Mouse (Mus musculus) C2C12 (cell line): ENCODE measurements at regions not wholly inside any gene's neighbourhood (a gene's known extent, or its start where the extent isn't known, plus 50 kb on each side); places are given as distances from the start of the nearest gene placed in this dataset.

Experiments used
- H3K27me3 ChIP-seq: one replicate; pipeline ENCODE4 v1.6.1; 2011; ENCODE audit not compliant: control insufficient read depth, insufficient read depth, insufficient read length
- H3K36me3 ChIP-seq: one replicate; pipeline ENCODE4 v1.6.1; 2011; ENCODE audit not compliant: control insufficient read depth, insufficient read depth
- H3K4me3 ChIP-seq: one replicate; pipeline ENCODE4 v1.5.1; 2011; ENCODE audit warnings: mild to moderate bottlenecking, control low read depth; ENCODE audit not compliant: poor library complexity, insufficient read depth, severe bottlenecking
- H3K79me2 ChIP-seq: one replicate; pipeline ENCODE4 v1.6.1; 2011; ENCODE audit not compliant: control insufficient read depth, insufficient read depth
- H3K79me3 ChIP-seq: one replicate; pipeline ENCODE4 v1.6.1; 2011; ENCODE audit warnings: low read depth, control low read depth
- H3ac ChIP-seq: one replicate; pipeline ENCODE3; 2011; ENCODE audit warnings: low read depth; ENCODE audit not compliant: control insufficient read depth, insufficient read length
- CEBPB ChIP-seq: IDR thresholded peaks from one replicate; pipeline ENCODE4 v1.6.1; 2011; ENCODE audit warnings: low read depth, mild to moderate bottlenecking, control low read depth, moderate library complexity
- CTCF ChIP-seq: IDR thresholded peaks from one replicate; pipeline ENCODE4 v1.5.1; 2011; ENCODE audit not compliant: control insufficient read depth, insufficient read depth, insufficient read length
- FOSL1 ChIP-seq: IDR thresholded peaks from one replicate; pipeline ENCODE4 v1.8.0; 2011; ENCODE audit warnings: mild to moderate bottlenecking, low read length; ENCODE audit not compliant: poor library complexity, insufficient read depth, severe bottlenecking
- MAX ChIP-seq: IDR thresholded peaks from one replicate; pipeline ENCODE4 v1.6.1; 2011; ENCODE audit warnings: mild to moderate bottlenecking, control low read depth
- MYOD1 ChIP-seq: IDR thresholded peaks from one replicate; pipeline ENCODE4 v1.6.1; 2011; ENCODE audit warnings: low read depth; ENCODE audit not compliant: control insufficient read depth, insufficient read length
- MYOG ChIP-seq: IDR thresholded peaks from one replicate; pipeline ENCODE4 v1.6.1; 2011; ENCODE audit not compliant: control insufficient read depth, insufficient read length; ENCODE audit errors: extremely low read depth
- USF1 ChIP-seq: IDR thresholded peaks from one replicate; pipeline ENCODE4 v1.6.1; 2011; ENCODE audit warnings: low read depth, mild to moderate bottlenecking, control low read depth, moderate library complexity

GRCm38 (mm10) chr6:148551097-148551496 lies 106.9 kb upstream of the Tmtc1 start:
- Histone ChIP-seq H3ac (no peak overlapping the region), H3K79me3 (no peaks in the 10 kb centered on the region), H3K4me3 (no peak overlapping the region), H3K27me3 (no peaks in the 10 kb centered on the region), H3K79me2 (no peaks in the 10 kb centered on the region), H3K36me3 (no peaks in the 10 kb centered on the region)
- no peak for TF ChIP-seq MYOD1

GRCm38 (mm10) chr6:148548138-148548778 lies 104.1 kb upstream of the Tmtc1 start:
- no peaks in the 10 kb centered on the region for H3K36me3 ChIP-seq
- no peak overlapping the region for H3ac ChIP-seq
- H3K79me2 ChIP-seq: no peaks in the 10 kb centered on the region
- no peak overlapping the region for H3K4me3 ChIP-seq
- no peaks in the 10 kb centered on the region for H3K79me3 ChIP-seq
- no peaks in the 10 kb centered on the region for H3K27me3 ChIP-seq
- TF ChIP-seq FOSL1 (no peak), CTCF (no peak), MAX (no peak), USF1 (no peak), MYOG (no peak), CEBPB (no peak), MYOD1 (no peak)

- H3K79me2 ChIP-seq: no peaks in the 10 kb centered on the region
- no peaks in the 10 kb centered on the region for H3K79me3 ChIP-seq
- H3K36me3 ChIP-seq: no peaks in the 10 kb centered on the region
- no peak overlapping the region for H3K4me3 ChIP-seq
- H3K27me3 ChIP-seq: no peaks in the 10 kb centered on the region
- TF ChIP-seq CTCF (no peak), MYOD1 (no peak), FOSL1 (no peak), MAX (no peak), MYOG (no peak), USF1 (no peak)
- H3ac ChIP-seq: no peak overlapping the region
These were observed 98.9 kb upstream of the Tmtc1 start for GRCm38 (mm10) chr6:148543047-148543446.

- H3K79me3 ChIP-seq: no peaks in the 10 kb centered on the region
- no peak for TF ChIP-seq CEBPB
- no peak for TF ChIP-seq MYOD1
- TF ChIP-seq MAX: no peak
- TF ChIP-seq MYOG: no peak
- TF ChIP-seq USF1: no peak
- TF ChIP-seq FOSL1: no peak
- TF ChIP-seq CTCF: no peak
- H3K27me3 ChIP-seq: no peaks in the 10 kb centered on the region
- H3K36me3 ChIP-seq: no peaks in the 10 kb centered on the region
- no peak overlapping the region for H3K4me3 ChIP-seq
- H3K79me2 ChIP-seq: no peaks in the 10 kb centered on the region
- H3ac ChIP-seq: no peak overlapping the region
These were observed 97.8 kb upstream of the Tmtc1 start for GRCm38 (mm10) chr6:148541981-148542380.

GRCm38 (mm10) chr6:148539207-148539960 lies 95.2 kb upstream of the Tmtc1 start:
- Histone ChIP-seq H3K79me3 (no peaks in the 10 kb centered on the region), H3K27me3 (no peaks in the 10 kb centered on the region), H3K79me2 (no peaks in the 10 kb centered on the region), H3K36me3 (no peaks in the 10 kb centered on the region), H3K4me3 (no peak overlapping the region), H3ac (no peak overlapping the region)
- no peak for TF ChIP-seq FOSL1
- TF ChIP-seq MAX: no peak
- TF ChIP-seq MYOD1: no peak

GRCm38 (mm10) chr6:148534364-148534763 lies 90.2 kb upstream of the Tmtc1 start:
- no peak overlapping the region for H3K4me3 ChIP-seq
- no peaks in the 10 kb centered on the region for H3K36me3 ChIP-seq
- TF ChIP-seq CTCF (no peak), USF1 (no peak), MYOG (no peak), MAX (no peak), CEBPB (no peak), FOSL1 (no peak), MYOD1 (no peak)
- H3K79me2 ChIP-seq: no peaks in the 10 kb centered on the region
- no peak overlapping the region for H3ac ChIP-seq
- no peaks in the 10 kb centered on the region for H3K27me3 ChIP-seq
- no peaks in the 10 kb centered on the region for H3K79me3 ChIP-seq
